Mouse (Mus musculus) neural tube, embryonic 14.5 days (tissue): Measurements from ENCODE around the gene Eng. TPM values are rescaled to one million over a fixed set of nuclear protein-coding genes. Genes with fewer than 3 reads are reported as not detected.

ENCODE experiments used
- ATAC-seq: fragments of 200-750 bp; cut with Nextera tagmentation; 2 replicates; pipeline ENCODE4 v1.8.0; 2017; ENCODE audit warnings: low read depth, mild to moderate bottlenecking, moderate TSS enrichment, moderate library complexity
- H3K27ac ChIP-seq: fragments of 300-500 bp; sonication (generic); 2 replicates; pipeline ENCODE4 v1.5.1; 2014; ENCODE audit warnings: low read depth, mild to moderate bottlenecking, control low read depth, low read length, moderate library complexity, mixed read lengths
- H3K27me3 ChIP-seq: fragments of 300-500 bp; sonication (generic); 2 replicates; pipeline ENCODE4 v1.6.1; 2014; ENCODE audit warnings: low read length; ENCODE audit not compliant: control insufficient read depth, insufficient read depth
- H3K36me3 ChIP-seq: fragments of 300-500 bp; sonication (generic); 2 replicates; pipeline ENCODE4 v1.6.1; 2014; ENCODE audit warnings: low read length, mixed read lengths; ENCODE audit not compliant: control insufficient read depth, insufficient read depth
- H3K4me1 ChIP-seq: fragments of 300-500 bp; sonication (generic); 2 replicates; pipeline ENCODE4 v1.6.1; 2014; ENCODE audit warnings: low read length; ENCODE audit not compliant: control insufficient read depth, insufficient read depth
- H3K4me2 ChIP-seq: fragments of 300-500 bp; sonication (generic); 2 replicates; pipeline ENCODE4 v1.6.1; 2014; ENCODE audit warnings: mild to moderate bottlenecking, low read depth, low read length, control low read depth
- H3K4me3 ChIP-seq: fragments of 300-500 bp; sonication (generic); 2 replicates; pipeline ENCODE4 v1.5.1; 2014; ENCODE audit warnings: low read depth, low read length, control low read depth, mixed read lengths
- H3K9ac ChIP-seq: fragments of 300-500 bp; sonication (generic); replicated peaks from 2 replicates; pipeline ENCODE4 v1.6.1; 2014; ENCODE audit warnings: low read depth, mild to moderate bottlenecking, control low read depth, low read length, mixed read lengths
- H3K9me3 ChIP-seq: fragments of 300-500 bp; sonication (generic); 2 replicates; pipeline ENCODE4 v1.6.1; 2016; ENCODE audit warnings: low read length; ENCODE audit not compliant: control insufficient read depth
- WGBS: fragments of 180-500 bp; shearing (Covaris S2); extraction: QIAGEN DNeasy Blood & Tissue Kit; methylation state at CpG from one replicate; pipeline ENCODE4 v1.1.7; 2014; 5-methylcytosine and 5-hydroxymethylcytosine counted together
- polyA plus RNA-seq: library from polyadenylated mRNA; unstranded; fragments of >200 nt; fragmentation: Nextera tagmentation; extraction: Ambion mirVana; gene quantifications from 2 replicates; pipeline ENCODE4 v1.2.1, GENCODE M21; 2014

Eng gene
- polyA plus RNA-seq, 1 experiment from 2014 or later: 13.0 TPM

DNA sequence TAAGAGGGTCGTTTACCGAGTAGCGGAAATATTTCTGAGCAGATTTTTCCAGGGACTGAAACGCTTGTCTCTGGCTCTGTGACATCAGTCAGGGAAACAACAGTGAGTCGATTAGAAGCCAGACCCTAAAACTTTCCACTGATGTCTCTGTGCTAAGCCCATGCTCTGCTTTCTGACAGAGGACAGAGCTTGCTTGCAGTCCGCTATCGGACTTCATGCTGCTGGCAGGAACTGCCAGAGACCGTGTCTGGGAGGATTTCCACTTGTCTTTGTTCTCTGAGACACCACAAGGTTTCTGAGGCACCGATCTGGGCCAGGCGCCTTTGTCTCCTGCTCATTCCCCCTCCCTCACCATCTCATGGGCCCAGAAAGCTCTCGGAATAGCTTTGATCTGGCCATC lies 21.4 kb downstream of the Eng start:
- ATAC-seq: no peak
- WGBS: 26% methylated on average over 11 of the region's 11 CpGs
- no peaks in the 10 kb centered on the region for H3K4me1 ChIP-seq
- no peak overlapping the region for H3K27ac ChIP-seq
- H3K9me3 ChIP-seq: no peaks in the 10 kb centered on the region
- no peak overlapping the region for H3K4me2 ChIP-seq
- no peaks in the 10 kb centered on the region for H3K36me3 ChIP-seq
- H3K27me3 ChIP-seq: no peaks in the 10 kb centered on the region
- no peak overlapping the region for H3K9ac ChIP-seq
- no peak overlapping the region for H3K4me3 ChIP-seq

- Histone ChIP-seq H3K36me3 (no peaks in the 10 kb centered on the region), H3K27me3 (no peaks in the 10 kb centered on the region), H3K4me1 (no peaks in the 10 kb centered on the region), H3K4me2 (no peak overlapping the region), H3K9me3 (no peaks in the 10 kb centered on the region), H3K4me3 (no peak overlapping the region), H3K27ac (no peak overlapping the region), H3K9ac (no peak overlapping the region)
- ATAC-seq: no peak
- WGBS: 76% methylated on average over 7 of the region's 7 CpGs
These were observed 21.8 kb downstream of the Eng start for GRCm38 (mm10) chr2:32668176-32668575.

- 57% methylated on average over 3 of the region's 3 CpGs for whole genome bisulfite sequencing
- Histone ChIP-seq H3K4me3 (no peak overlapping the region), H3K4me1 (no peaks in the 10 kb centered on the region), H3K4me2 (no peak overlapping the region), H3K27ac (no peak overlapping the region), H3K36me3 (no peaks in the 10 kb centered on the region), H3K9me3 (no peaks in the 10 kb centered on the region), H3K9ac (no peak overlapping the region), H3K27me3 (no peaks in the 10 kb centered on the region)
- ATAC-seq: no peak
These were observed 23.5 kb downstream of the Eng start for GRCm38 (mm10) chr2:32669876-32670275.

DNA sequence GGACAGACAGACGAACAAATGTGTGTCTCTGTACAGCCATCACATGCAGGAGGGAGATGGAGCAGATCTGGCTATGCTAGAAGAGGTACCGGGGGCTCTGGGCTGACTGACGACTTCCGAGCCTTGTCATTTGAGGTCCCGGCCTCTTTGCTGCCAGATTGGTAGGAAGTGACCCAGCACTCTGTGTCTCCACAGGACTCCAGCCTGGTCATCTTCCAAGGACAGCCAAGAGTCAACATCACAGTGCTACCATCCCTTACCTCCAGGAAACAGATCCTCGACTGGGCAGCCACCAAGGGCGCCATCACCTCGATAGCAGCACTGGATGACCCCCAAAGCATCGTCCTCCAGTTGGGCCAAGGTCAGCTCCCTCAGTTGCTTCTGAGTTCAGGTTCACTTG lies 24.8 kb downstream of the Eng start:
- H3K27ac ChIP-seq: no peak overlapping the region
- H3K4me2 ChIP-seq: no peak overlapping the region
- 83% methylated on average over 9 of the region's 9 CpGs for WGBS
- no peaks in the 10 kb centered on the region for H3K27me3 ChIP-seq
- no peak overlapping the region for H3K9ac ChIP-seq
- no peaks in the 10 kb centered on the region for H3K4me1 ChIP-seq
- ATAC-seq: no peak
- H3K4me3 ChIP-seq: no peak overlapping the region
- H3K9me3 ChIP-seq: no peaks in the 10 kb centered on the region
- no peaks in the 10 kb centered on the region for H3K36me3 ChIP-seq

GRCm38 (mm10) chr2:32671907-32672595 lies 25.7 kb downstream of the Eng start:
- WGBS: 75% methylated on average over 9 of the region's 9 CpGs
- ATAC-seq: no peak
- H3K9me3 ChIP-seq: no peaks in the 10 kb centered on the region
- no peak overlapping the region for H3K4me3 ChIP-seq
- no peak overlapping the region for H3K4me2 ChIP-seq
- H3K27me3 ChIP-seq: no peaks in the 10 kb centered on the region
- no peak overlapping the region for H3K9ac ChIP-seq
- H3K4me1 ChIP-seq: no peaks in the 10 kb centered on the region
- H3K36me3 ChIP-seq: no peaks in the 10 kb centered on the region
- H3K27ac ChIP-seq: no peak overlapping the region

GRCm38 (mm10) chr2:32673176-32673917 lies 27.0 kb downstream of the Eng start:
- WGBS: 85% methylated on average over 16 of the region's 16 CpGs
- Histone ChIP-seq H3K9ac (no peak overlapping the region), H3K27ac (no peak overlapping the region), H3K4me2 (no peak overlapping the region), H3K9me3 (no peaks in the 10 kb centered on the region), H3K4me3 (no peak overlapping the region), H3K27me3 (no peaks in the 10 kb centered on the region), H3K4me1 (no peaks in the 10 kb centered on the region), H3K36me3 (no peaks in the 10 kb centered on the region)
- no peak for ATAC-seq

GRCm38 (mm10) chr2:32676821-32677220 lies 30.4 kb downstream of the Eng start:
- H3K27ac ChIP-seq: no peak overlapping the region
- H3K36me3 ChIP-seq: no peaks in the 10 kb centered on the region
- H3K9me3 ChIP-seq: no peaks in the 10 kb centered on the region
- H3K4me3 ChIP-seq: no peak overlapping the region
- WGBS: 87% methylated on average over 3 of the region's 3 CpGs
- H3K4me2 ChIP-seq: no peak overlapping the region
- no peaks in the 10 kb centered on the region for H3K27me3 ChIP-seq
- H3K9ac ChIP-seq: no peak overlapping the region
- no peak for ATAC-seq
- H3K4me1 ChIP-seq: no peaks in the 10 kb centered on the region

- no peak for ATAC-seq
- Histone ChIP-seq H3K4me1 (no peaks in the 10 kb centered on the region), H3K27ac (no peak overlapping the region), H3K9ac (no peak overlapping the region), H3K36me3 (no peaks in the 10 kb centered on the region), H3K9me3 (no peaks in the 10 kb centered on the region), H3K4me2 (no peak overlapping the region), H3K27me3 (no peaks in the 10 kb centered on the region), H3K4me3 (no peak overlapping the region)
- 95% methylated on average over 7 of the region's 7 CpGs for WGBS
These were observed 31.3 kb downstream of the Eng start for GRCm38 (mm10) chr2:32677683-32678082.

DNA sequence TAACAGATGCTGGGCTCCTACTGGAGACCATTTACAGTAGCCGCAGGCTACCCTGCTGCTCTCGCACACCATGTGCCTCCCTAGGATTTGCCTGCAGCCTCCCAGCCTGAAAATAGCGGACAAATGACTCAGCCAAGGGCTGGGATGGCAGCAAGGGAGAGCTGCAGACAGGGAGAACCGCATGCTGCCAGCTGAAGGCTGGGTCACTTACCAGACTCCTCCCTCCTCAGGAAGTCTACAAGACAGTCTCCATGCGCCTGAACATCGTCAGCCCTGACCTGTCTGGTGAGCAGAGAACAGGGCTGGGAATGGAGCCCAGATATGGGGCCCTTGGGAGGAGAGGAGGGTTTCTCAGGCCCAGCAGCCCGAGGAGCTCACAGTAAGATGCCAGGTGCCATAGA lies 33.7 kb downstream of the Eng start:
- ATAC-seq: no peak
- Histone ChIP-seq H3K4me1 (no peaks in the 10 kb centered on the region), H3K27me3 (no peaks in the 10 kb centered on the region), H3K9me3 (no peaks in the 10 kb centered on the region), H3K4me2 (no peak overlapping the region), H3K27ac (no peak overlapping the region), H3K9ac (no peak overlapping the region), H3K4me3 (no peak overlapping the region), H3K36me3 (peaks cover 15% of the 10 kb centered on the region; the same call in 1 of the 2 replicates)
- WGBS: 45% methylated on average over 7 of the region's 7 CpGs
